Mouse (Mus musculus) MEL (cell line): ENCODE measurements around the gene Rmdn2.

Experiments
- CTCF ChIP-seq, 3 experiments: IDR thresholded peaks in 2 of 3; conservative IDR thresholded peaks in 1 of 3; 2 replicates each; pipeline ENCODE4 v1.5.1; 2011 to 2012; ENCODE audit warnings: low read length in 3 of 3, low read depth in 2 of 3, mild to moderate bottlenecking in 2 of 3, improper control_type of control experiment in 1 of 3, inconsistent platforms in 1 of 3, mixed read lengths in 1 of 3, moderate library complexity in 1 of 3; ENCODE audit not compliant: control insufficient read depth in 1 of 3, insufficient read depth in 1 of 3, poor library complexity in 1 of 3, severe bottlenecking in 1 of 3
- EP300 ChIP-seq, 2 experiments: IDR thresholded peaks; 2 replicates each; pipeline ENCODE4 v1.6.1; 2011; ENCODE audit warnings: improper control_type of control experiment in 2 of 2, low read length in 2 of 2, low read depth in 1 of 2, mild to moderate bottlenecking in 1 of 2
- GATA1 ChIP-seq: IDR thresholded peaks from 2 replicates; pipeline ENCODE4 v1.6.1; 2011; ENCODE audit warnings: low read depth, low read length, improper control_type of control experiment
- HCFC1 ChIP-seq: IDR thresholded peaks from 2 replicates; pipeline ENCODE4 v1.6.1; 2012; ENCODE audit warnings: low read depth, mild to moderate bottlenecking, inconsistent platforms, low read length, improper control_type of control experiment, moderate library complexity
- JUND ChIP-seq: IDR thresholded peaks from 2 replicates; pipeline ENCODE4 v1.6.1; 2011; ENCODE audit warnings: low read depth, mild to moderate bottlenecking, improper control_type of control experiment, low read length
- MAFK ChIP-seq: IDR thresholded peaks from 2 replicates; pipeline ENCODE4 v1.6.1; 2011; ENCODE audit warnings: low read depth, mild to moderate bottlenecking, low read length, improper control_type of control experiment, borderline replicate concordance
- MXI1 ChIP-seq: IDR thresholded peaks from 2 replicates; pipeline ENCODE4 v1.6.1; 2011; ENCODE audit warnings: mild to moderate bottlenecking, low read depth, low read length, improper control_type of control experiment
- NELFE ChIP-seq: IDR thresholded peaks from 2 replicates; pipeline ENCODE4 v1.6.1; 2011; ENCODE audit warnings: low read depth, low read length, improper control_type of control experiment
- POLR2A ChIP-seq, 2 experiments: IDR thresholded peaks; 2 replicates each; pipeline ENCODE4 v1.6.1; 2011 to 2012; ENCODE audit warnings: low read length in 2 of 2, mild to moderate bottlenecking in 2 of 2, control low read depth in 1 of 2, improper control_type of control experiment in 1 of 2, low read depth in 1 of 2, moderate library complexity in 1 of 2; ENCODE audit not compliant: control insufficient read depth in 1 of 2, insufficient read depth in 1 of 2, poor library complexity in 1 of 2
- SMC3 ChIP-seq: IDR thresholded peaks from 2 replicates; pipeline ENCODE4 v1.6.1; 2011; ENCODE audit warnings: low read depth, low read length, improper control_type of control experiment
- TBP ChIP-seq: IDR thresholded peaks from 2 replicates; pipeline ENCODE4 v1.8.0; 2011; ENCODE audit warnings: low read depth, low read length, improper control_type of control experiment
- USF1 ChIP-seq: IDR thresholded peaks from 2 replicates; pipeline ENCODE4 v1.6.1; 2014; ENCODE audit warnings: low read depth, mild to moderate bottlenecking, inconsistent platforms, low read length, improper control_type of control experiment, moderate library complexity
- ZNF384 ChIP-seq: IDR thresholded peaks from 2 replicates; pipeline ENCODE4 v1.6.1; 2012; ENCODE audit warnings: low read depth, mild to moderate bottlenecking, inconsistent platforms, low read length, improper control_type of control experiment

DNA sequence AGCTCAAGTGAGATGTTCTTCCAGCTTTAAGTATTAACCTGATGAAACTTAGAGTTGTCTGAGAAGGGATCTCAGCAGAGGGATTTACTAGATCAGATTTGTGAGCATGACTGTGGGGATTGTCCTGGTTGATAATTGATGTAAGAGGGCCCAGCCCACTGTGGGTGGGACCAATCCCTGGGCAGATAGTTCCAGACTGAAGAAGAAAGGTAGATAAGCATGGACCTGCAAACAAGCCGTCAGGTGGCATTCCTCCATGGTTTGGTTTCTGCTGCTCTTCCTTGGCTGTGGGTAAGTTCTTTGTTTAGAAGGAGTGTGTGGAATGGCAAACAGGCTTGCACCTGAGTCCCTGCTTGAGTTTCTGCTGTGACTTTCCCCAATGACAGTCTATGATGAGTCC, 41.5 kb downstream of the Rmdn2 start:
- TF ChIP-seq CTCF (IDR thresholded peaks at IDR 0.05 in 2 of 3, conservative IDR thresholded peaks at IDR 0.05 in 1 of 3; ENCODE audit: control insufficient read depth in 1 of 3, insufficient read depth in 1 of 3, low read depth in 2 of 3, low read length in 3 of 3, poor library complexity in 1 of 3, severe bottlenecking in 1 of 3) (no peak), POLR2A (IDR thresholded peaks at IDR 0.05; ENCODE audit: control insufficient read depth in 1 of 2, insufficient read depth in 1 of 2, low read depth in 1 of 2, low read length in 2 of 2, poor library complexity in 1 of 2) (no peak), USF1 (no peak), TBP (no peak), NELFE (no peak), GATA1 (no peak), JUND (no peak), ZNF384 (no peak), EP300 (IDR thresholded peaks at IDR 0.05; ENCODE audit: low read depth in 1 of 2, low read length in 2 of 2) (no peak), MAFK (no peak), HCFC1 (no peak), MXI1 (no peak), SMC3 (no peak)
